Mouse (Mus musculus) hindbrain, postnatal 0 days (tissue): ENCODE data around the gene Ptgdr2. TPM values are rescaled to one million over a fixed set of nuclear protein-coding genes. Genes with fewer than 3 reads are reported as not detected.

ENCODE experiments used
- ATAC-seq: fragments of 200-750 bp; cut with Nextera tagmentation; 2 replicates; pipeline ENCODE4 v1.8.0; 2017; ENCODE audit warnings: mild to moderate bottlenecking, moderate TSS enrichment, moderate library complexity
- DNase-seq: peaks from one replicate; pipeline ENCODE4 v3.0.0-alpha.2; 2015; ENCODE audit warnings: low spot score
- H3K27ac ChIP-seq: fragments of 300-500 bp; sonication (generic); 2 replicates; pipeline ENCODE4 v1.5.1; 2014; ENCODE audit warnings: mild to moderate bottlenecking
- H3K27me3 ChIP-seq: fragments of 300-500 bp; sonication (generic); 2 replicates; pipeline ENCODE4 v1.6.1; 2014; ENCODE audit warnings: low read length, mixed read lengths; ENCODE audit not compliant: insufficient read depth
- H3K36me3 ChIP-seq: fragments of 300-500 bp; sonication (generic); 2 replicates; pipeline ENCODE4 v1.6.1; 2014; ENCODE audit warnings: low read length, mixed read lengths; ENCODE audit not compliant: insufficient read depth
- H3K4me1 ChIP-seq: fragments of 300-500 bp; sonication (generic); 2 replicates; pipeline ENCODE4 v1.6.1; 2014; ENCODE audit warnings: antibody characterized with exemption, low read length, mixed read lengths; ENCODE audit not compliant: insufficient read depth
- H3K4me2 ChIP-seq: fragments of 300-500 bp; sonication (generic); 2 replicates; pipeline ENCODE4 v1.6.1; 2014; ENCODE audit warnings: low read depth, mild to moderate bottlenecking, low read length, moderate library complexity, mixed read lengths
- H3K4me3 ChIP-seq: fragments of 300-500 bp; sonication (generic); 2 replicates; pipeline ENCODE4 v1.5.1; 2014; ENCODE audit warnings: low read length
- H3K9ac ChIP-seq: fragments of 300-500 bp; sonication (generic); replicated peaks from 2 replicates; pipeline ENCODE4 v1.6.1; 2014; ENCODE audit warnings: mild to moderate bottlenecking, low read length, moderate library complexity, mixed read lengths
- H3K9me3 ChIP-seq: fragments of 300-500 bp; sonication (generic); 2 replicates; pipeline ENCODE4 v1.6.1; 2016; ENCODE audit warnings: low read length, mixed read lengths
- CTCF ChIP-seq: IDR thresholded peaks from 2 replicates; pipeline ENCODE4 v1.5.1; 2016; ENCODE audit warnings: antibody characterized with exemption, control low read depth, low read depth
- WGBS: fragments of 180-500 bp; shearing (Covaris S2); extraction: QIAGEN DNeasy Blood & Tissue Kit; methylation state at CpG from one replicate; pipeline ENCODE4 v1.1.7; 2014; 5-methylcytosine and 5-hydroxymethylcytosine counted together
- polyA plus RNA-seq: library from polyadenylated mRNA; unstranded; fragments of >200 nt; fragmentation: Nextera tagmentation; extraction: Ambion mirVana; gene quantifications from 2 replicates; pipeline ENCODE4 v1.2.1, GENCODE M21; 2015
- total RNA-seq: library from RNA; depleted of rRNA; stranded (reverse); fragments of >200 nt; gene quantifications from 2 replicates; pipeline ENCODE4 v1.2.3, GENCODE M21; 2014

Ptgdr2 gene
- total and polyA plus RNA-seq, 2 experiments from 2014 or later, result 0.16 to 1.1 TPM

DNA sequence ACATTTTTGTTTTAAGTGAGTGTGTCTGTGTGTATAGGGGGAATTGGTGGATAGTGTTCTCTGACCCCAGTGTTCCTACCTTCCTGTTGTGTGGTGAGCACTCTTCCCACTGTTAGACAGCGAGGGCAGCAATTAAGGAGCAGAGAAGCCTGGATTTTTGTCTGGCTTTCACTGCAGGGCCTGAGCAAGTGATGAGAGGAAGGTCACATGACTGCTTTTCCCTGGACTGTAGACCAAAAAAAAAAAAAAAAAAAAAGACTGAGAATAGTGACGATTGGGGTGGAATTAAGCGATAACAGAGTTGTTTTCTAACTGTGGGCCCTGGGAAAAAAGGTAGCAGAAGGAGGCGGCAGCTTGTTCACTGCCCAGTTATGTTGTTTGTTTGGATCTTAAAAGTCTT is 10.3 kb upstream of the Ptgdr2 start:
- Histone ChIP-seq H3K4me2 (no peak overlapping the region), H3K27ac (peak overlapping the region; percentile 46; the same call in 1 of the 2 replicates), H3K36me3 (no peaks in the 10 kb centered on the region), H3K4me3 (no peak overlapping the region), H3K4me1 (no peaks in the 10 kb centered on the region), H3K27me3 (no peaks in the 10 kb centered on the region), H3K9me3 (no peaks in the 10 kb centered on the region), H3K9ac (no peak overlapping the region)
- 38% methylated on average over 4 of the region's 4 CpGs for WGBS
- DNase-seq (no peak), ATAC-seq (no peak)
- no peak for TF ChIP-seq CTCF

- ATAC-seq (no peak), DNase-seq (no peak)
- Histone ChIP-seq H3K9ac (no peak overlapping the region), H3K36me3 (no peaks in the 10 kb centered on the region), H3K4me1 (no peaks in the 10 kb centered on the region), H3K9me3 (no peaks in the 10 kb centered on the region), H3K4me2 (no peak overlapping the region), H3K27me3 (no peaks in the 10 kb centered on the region), H3K27ac (no peak overlapping the region), H3K4me3 (no peak overlapping the region)
- no peak for TF ChIP-seq CTCF
- WGBS, result 82% methylated on average over 2 of the region's 2 CpGs
Observed at GRCm38 (mm10) chr19:10930641-10931040, 6.3 kb upstream of the Ptgdr2 start.

GRCm38 (mm10) chr19:10935029-10935428 is 1.9 kb upstream of the Ptgdr2 start:
- 21% methylated on average over 5 of the region's 5 CpGs for WGBS

DNA sequence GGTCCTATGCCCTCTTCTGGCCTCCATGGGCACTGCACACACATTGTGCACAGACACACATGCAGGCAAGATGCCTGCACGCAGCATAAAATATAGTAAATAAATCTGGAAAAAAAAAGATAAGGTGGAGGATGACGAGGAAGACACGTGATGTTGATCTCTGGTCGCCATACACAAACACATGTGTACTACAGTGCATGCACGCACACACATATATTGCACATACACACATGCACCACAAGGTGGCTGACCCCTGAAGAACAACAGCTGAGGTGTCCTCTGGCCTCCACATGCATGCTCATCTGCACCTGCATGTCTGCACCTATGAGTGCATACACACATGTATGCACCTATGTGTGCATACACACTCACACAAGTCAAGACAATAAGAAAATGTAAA is 883 bp upstream of the Ptgdr2 start:
- H3K4me1 ChIP-seq, result peaks cover 6% of the 10 kb centered on the region
- TF ChIP-seq CTCF, result peak; percentile 36
- no peak overlapping the region for H3K27ac ChIP-seq
- no peak overlapping the region for H3K9ac ChIP-seq
- H3K36me3 ChIP-seq, result no peaks in the 10 kb centered on the region
- H3K27me3 ChIP-seq, result no peaks in the 10 kb centered on the region
- no peak for ATAC-seq
- no peak overlapping the region for H3K4me3 ChIP-seq
- no peak overlapping the region for H3K4me2 ChIP-seq
- DNase-seq, result no peak
- 93% methylated on average over 5 of the region's 5 CpGs for WGBS
- H3K9me3 ChIP-seq, result no peaks in the 10 kb centered on the region

More at GRCm38 (mm10) chr19:10935029-10935428, 1.9 kb upstream of the Ptgdr2 start:
- Histone ChIP-seq H3K27ac (no peak overlapping the region), H3K4me3 (no peak overlapping the region), H3K4me2 (no peak overlapping the region), H3K4me1 (no peaks in the 10 kb centered on the region), H3K9ac (no peak overlapping the region), H3K9me3 (no peaks in the 10 kb centered on the region), H3K36me3 (no peaks in the 10 kb centered on the region), H3K27me3 (no peaks in the 10 kb centered on the region)
- ATAC-seq (no peak), DNase-seq (peak; percentile 7)
- TF ChIP-seq CTCF, result no peak

DNA sequence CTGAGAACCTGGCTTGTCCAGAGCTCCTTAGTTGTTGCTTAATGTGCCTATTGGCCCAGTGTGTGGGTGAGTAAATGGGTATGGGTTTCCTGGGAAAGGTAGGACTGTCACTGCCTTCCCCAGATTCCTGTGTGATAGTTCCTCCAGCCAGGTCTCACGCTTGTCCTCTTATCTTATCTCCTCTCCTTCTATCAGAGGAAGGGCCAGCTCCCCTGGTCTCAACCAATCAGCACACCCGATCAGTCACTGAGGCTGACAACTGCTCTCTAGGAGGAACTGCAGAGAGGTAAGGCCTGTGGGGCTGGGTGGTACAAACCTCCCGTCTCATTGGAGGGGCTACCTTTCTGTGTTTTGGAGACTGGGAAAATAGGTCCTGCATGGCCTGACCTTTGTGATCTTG is 1.8 kb downstream of the Ptgdr2 start:
- no peak for TF ChIP-seq CTCF
- Histone ChIP-seq H3K9me3 (no peaks in the 10 kb centered on the region), H3K36me3 (peaks cover 20% of the 10 kb centered on the region), H3K4me1 (peaks cover 8% of the 10 kb centered on the region), H3K4me2 (no peak overlapping the region), H3K9ac (no peak overlapping the region), H3K27me3 (no peaks in the 10 kb centered on the region), H3K4me3 (no peak overlapping the region), H3K27ac (no peak overlapping the region)
- WGBS, result 76% methylated on average over 3 of the region's 3 CpGs
- DNase-seq (no peak), ATAC-seq (no peak)

- Histone ChIP-seq H3K9ac (peak overlapping the region; percentile 49), H3K27ac (peak overlapping the region; percentile 33; the same call in 1 of the 2 replicates), H3K4me1 (peaks cover 8% of the 10 kb centered on the region), H3K4me3 (peak overlapping the region; percentile 19), H3K27me3 (no peaks in the 10 kb centered on the region), H3K4me2 (peak overlapping the region; percentile 58), H3K9me3 (no peaks in the 10 kb centered on the region), H3K36me3 (peaks cover 31% of the 10 kb centered on the region)
- 19% methylated on average over 37 of the region's 37 CpGs for WGBS
- peak; percentile 91 for ATAC-seq
- peak; percentile 87 for TF ChIP-seq CTCF
- DNase-seq, result peak; percentile 90
Observed at GRCm38 (mm10) chr19:10940097-10940800, 3.3 kb downstream of the Ptgdr2 start.

DNA sequence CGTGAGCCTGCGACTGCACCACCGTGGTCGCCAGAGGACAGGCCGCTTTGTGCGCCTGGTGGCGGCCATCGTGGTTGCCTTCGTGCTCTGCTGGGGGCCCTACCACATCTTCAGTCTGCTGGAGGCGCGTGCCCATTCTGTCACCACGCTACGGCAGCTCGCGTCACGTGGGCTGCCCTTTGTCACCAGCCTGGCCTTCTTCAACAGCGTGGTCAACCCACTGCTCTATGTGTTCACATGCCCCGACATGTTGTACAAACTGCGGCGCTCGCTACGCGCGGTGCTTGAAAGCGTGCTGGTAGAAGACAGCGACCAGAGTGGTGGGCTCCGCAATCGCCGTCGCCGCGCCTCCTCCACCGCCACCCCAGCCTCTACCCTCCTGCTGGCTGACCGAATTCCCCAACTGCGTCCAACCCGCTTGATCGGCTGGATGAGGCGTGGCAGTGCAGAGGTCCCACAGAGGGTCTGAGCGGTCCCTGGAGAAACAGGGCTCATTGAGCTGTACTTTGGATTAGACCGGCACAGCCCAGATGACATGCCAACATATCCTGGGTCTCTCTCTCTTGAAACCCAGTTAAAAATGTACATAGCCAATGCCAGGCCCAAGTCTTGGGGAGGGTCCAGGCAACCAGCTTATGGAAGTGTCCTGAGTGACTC is 4.0 kb downstream of the Ptgdr2 start:
- Histone ChIP-seq H3K9me3 (no peaks in the 10 kb centered on the region), H3K4me2 (peak overlapping the region; percentile 58), H3K9ac (peak overlapping the region; percentile 49), H3K36me3 (peaks cover 31% of the 10 kb centered on the region), H3K4me3 (peak overlapping the region; percentile 19), H3K4me1 (peaks cover 8% of the 10 kb centered on the region), H3K27me3 (no peaks in the 10 kb centered on the region), H3K27ac (peak overlapping the region; percentile 33; the same call in 1 of the 2 replicates)
- ATAC-seq (peak; percentile 83), DNase-seq (peak; percentile 65)
- TF ChIP-seq CTCF, result no peak
- whole genome bisulfite sequencing, result 1% methylated on average over 40 of the region's 40 CpGs
